Mouse (Mus musculus): ENCODE data around the gene Tas2r143.

Tas2r143 gene

GRCm38 (mm10) chr6:42398285-42398684 is 1.8 kb upstream of the Tas2r143 start:
- no peak for DNase-seq

DNA sequence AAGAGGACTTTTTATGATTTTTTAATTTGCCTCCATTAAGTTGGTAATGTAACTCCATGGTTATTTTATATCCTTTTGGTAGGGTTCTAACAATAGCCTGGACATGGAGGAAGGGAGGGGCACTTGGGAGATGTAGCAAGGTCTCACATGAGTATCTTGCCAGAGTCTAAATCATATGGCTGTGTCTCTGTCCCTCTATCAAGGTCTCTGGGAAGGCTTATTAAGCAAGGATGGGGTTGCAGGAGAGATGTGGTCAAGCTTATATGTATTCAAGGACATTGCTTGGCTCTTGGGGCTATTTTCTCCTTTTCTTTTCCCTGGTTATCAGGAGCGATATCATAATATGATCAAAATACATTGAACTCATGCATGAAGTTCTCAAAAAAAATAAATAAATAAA is 1.0 kb upstream of the Tas2r143 start:
- DNase-seq = no peak

DNA sequence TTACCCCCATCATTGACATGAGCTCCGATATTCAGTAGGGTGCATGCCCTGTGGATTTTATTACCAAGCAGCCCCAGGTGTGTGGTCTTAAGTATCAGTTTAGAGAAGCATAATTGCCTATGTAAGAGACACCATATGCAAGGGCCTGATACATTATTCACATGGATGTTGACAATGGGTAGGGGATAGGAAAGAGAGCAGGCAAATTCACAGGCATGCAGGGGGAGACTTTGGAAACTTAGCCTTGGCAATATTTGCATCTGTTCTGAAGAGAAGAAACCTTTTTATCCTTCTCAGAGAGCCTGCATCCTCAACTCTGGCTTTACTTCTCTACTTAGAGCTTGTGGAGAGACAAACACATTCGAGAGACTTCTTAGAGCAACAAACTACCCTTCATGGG is 5.1 kb downstream of the Tas2r143 start, which contains the start of gene Tas2r135:
TSS of gene Tas2r135 (plus strand) at position 301 of the 400 bp plus-strand sequence.
- DNase-seq = no peak

GRCm38 (mm10) chr6:42419443-42419842 is 19.4 kb downstream of the Tas2r143 start:
- no peak for DNase-seq

DNA sequence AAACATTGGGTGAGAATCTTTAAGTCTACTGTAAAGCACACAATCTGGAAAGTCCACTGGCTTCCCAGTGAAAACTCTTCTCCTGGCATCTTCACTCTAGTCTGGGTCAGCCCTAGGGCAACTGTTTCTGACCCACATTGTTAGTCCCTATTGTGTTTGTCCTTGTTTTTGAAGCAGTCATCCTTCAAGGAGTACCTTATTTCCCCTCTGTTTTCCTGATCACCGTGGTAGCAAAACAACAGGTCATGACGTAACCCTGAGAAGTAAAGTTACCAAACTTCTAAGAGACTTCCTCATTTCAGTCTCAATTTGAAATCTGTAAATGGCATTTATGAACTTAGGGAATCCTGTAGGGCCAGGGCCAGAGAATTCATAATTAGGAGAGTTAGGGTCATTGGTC is 21.4 kb downstream of the Tas2r143 start:
- peak in 1 of 2 experiments; percentile 48 for DNase-seq

- DNase-seq = no peak
Observed at GRCm38 (mm10) chr6:42424472-42424871, 24.4 kb downstream of the Tas2r143 start.

- no peak for DNase-seq
Observed at GRCm38 (mm10) chr6:42426337-42426736, 26.3 kb downstream of the Tas2r143 start.

DNA sequence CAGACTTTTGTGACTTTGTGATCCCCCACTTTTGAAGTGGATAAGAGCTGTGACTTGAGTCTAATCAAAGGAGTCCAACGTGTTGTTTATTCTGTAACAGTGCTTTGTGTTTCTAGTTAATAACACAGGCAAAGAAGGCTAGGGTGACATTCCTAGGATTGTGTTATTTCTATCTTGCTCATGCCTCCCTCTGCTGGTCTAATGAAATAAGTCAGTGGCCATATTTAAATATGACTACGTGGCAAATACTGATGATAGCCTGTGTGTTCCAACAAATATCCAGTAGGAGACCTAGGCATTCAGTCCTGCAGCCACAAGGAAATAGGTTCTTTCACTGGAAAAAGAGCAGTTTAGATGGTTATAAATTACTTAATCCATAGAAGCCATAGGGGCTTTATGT is 33.5 kb downstream of the Tas2r143 start:
- DNase-seq = no peak

DNA sequence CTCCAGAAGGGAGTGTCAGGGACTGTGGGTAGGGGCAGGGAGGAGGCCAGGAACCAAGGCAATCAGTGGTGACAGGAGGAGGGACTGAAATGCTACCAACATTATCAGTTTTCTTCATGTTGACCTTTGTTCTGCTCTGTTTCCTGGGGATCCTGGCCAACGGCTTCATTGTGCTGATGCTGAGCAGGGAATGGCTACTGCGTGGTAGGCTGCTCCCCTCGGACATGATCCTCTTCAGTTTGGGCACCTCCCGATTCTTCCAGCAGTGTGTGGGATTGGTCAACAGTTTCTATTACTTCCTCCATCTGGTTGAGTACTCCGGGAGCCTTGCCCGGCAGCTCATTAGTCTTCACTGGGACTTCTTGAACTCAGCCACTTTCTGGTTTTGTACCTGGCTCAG is 34.4 kb downstream of the Tas2r143 start, which contains the start of gene Tas2r126:
TSS of gene Tas2r126 (plus strand) at position 90 of the 400 bp plus-strand sequence.
- DNase-seq = peak in 1 of 2 experiments; percentile 8

- no peak for DNase-seq
Observed at GRCm38 (mm10) chr6:42435490-42435889, 35.5 kb downstream of the Tas2r143 start.

GRCm38 (mm10) chr6:42441395-42441794 is 41.4 kb downstream of the Tas2r143 start:
- DNase-seq = no peak

DNA sequence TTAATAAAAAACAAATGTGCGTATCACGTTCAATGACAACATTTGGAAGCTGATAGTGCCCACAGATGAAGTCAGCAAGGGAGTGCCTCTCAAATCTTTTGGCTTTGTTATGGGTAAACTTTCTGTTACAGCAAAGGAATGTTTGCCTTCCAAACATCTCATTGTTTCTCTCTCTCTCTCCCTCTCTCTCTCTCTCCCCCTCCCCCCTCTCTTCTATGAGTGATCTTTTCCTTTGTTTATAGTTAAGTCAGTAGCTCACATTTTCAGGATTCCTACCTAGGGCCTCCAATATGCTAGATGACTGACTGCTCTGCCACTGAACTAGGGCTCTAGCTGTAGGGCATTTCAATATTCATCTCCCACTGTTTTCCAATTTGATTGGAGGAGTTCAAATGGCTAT is 44.5 kb downstream of the Tas2r143 start:
- no peak for DNase-seq

DNA sequence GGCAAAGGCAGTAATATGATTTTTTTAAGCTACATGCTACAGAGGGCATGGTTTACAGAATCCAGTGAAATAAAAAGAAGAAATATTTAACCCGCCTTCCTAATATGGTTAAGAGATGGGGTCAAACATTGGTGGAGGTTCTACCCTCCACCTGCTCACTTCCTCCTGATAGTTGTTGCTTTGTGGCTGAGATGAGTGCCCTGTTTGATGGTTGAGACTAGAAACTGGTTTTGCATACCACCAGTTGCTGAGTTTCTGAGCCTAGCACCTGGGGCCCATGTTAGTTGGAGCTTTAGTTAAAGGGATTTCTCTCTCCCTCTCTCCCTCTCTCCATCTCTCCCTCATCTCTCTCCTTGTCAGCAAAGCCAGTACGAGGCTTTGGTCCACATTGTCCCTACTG is 47.3 kb downstream of the Tas2r143 start:
- no peak for DNase-seq

All from lung, adult 18-20 months (tissue).